Mouse (Mus musculus) forebrain, embryonic 11.5 days (tissue): Measurements from ENCODE around the gene Hoxa3. TPM values are rescaled to one million over a fixed set of nuclear protein-coding genes. Genes with fewer than 3 reads are reported as not detected.

Experiments used
- ATAC-seq: fragments of 200-750 bp; cut with Nextera tagmentation; replicated peaks from 2 replicates; pipeline ENCODE4 v1.8.0; 2017; ENCODE audit warnings: moderate TSS enrichment; ENCODE audit not compliant: low FRiP score
- DNase-seq: peaks from one replicate; pipeline ENCODE4 v3.0.0-alpha.2; 2017; ENCODE audit warnings: low spot score
- H3K27ac ChIP-seq: fragments of 300-500 bp; sonication (generic); 2 replicates; pipeline ENCODE4 v1.5.1; 2014; ENCODE audit warnings: low read depth, low read length
- H3K27me3 ChIP-seq: fragments of 300-500 bp; sonication (generic); 2 replicates; pipeline ENCODE4 v1.6.1; 2014; ENCODE audit warnings: mild to moderate bottlenecking, low read length, mixed read lengths; ENCODE audit not compliant: control insufficient read depth, insufficient read depth
- H3K36me3 ChIP-seq: fragments of 300-500 bp; sonication (generic); 2 replicates; pipeline ENCODE4 v1.6.1; 2014; ENCODE audit warnings: mild to moderate bottlenecking, low read length, moderate library complexity, mixed read lengths; ENCODE audit not compliant: control insufficient read depth, insufficient read depth
- H3K4me1 ChIP-seq: fragments of 300-500 bp; sonication (generic); replicated peaks from 2 replicates; pipeline ENCODE4 v1.6.1; 2014; ENCODE audit warnings: low read length, mixed read lengths; ENCODE audit not compliant: control insufficient read depth, insufficient read depth
- H3K4me2 ChIP-seq: fragments of 300-500 bp; sonication (generic); 2 replicates; pipeline ENCODE4 v1.6.1; 2014; ENCODE audit warnings: low read depth, mild to moderate bottlenecking, low read length, moderate library complexity, mixed read lengths; ENCODE audit not compliant: severe bottlenecking
- H3K4me3 ChIP-seq: fragments of 300-500 bp; sonication (generic); 2 replicates; pipeline ENCODE4 v1.5.1; 2014; ENCODE audit warnings: low read depth, low read length
- H3K9ac ChIP-seq: fragments of 300-500 bp; sonication (generic); 2 replicates; pipeline ENCODE4 v1.6.1; 2014; ENCODE audit warnings: low read length
- H3K9me3 ChIP-seq: fragments of 300-500 bp; sonication (generic); 2 replicates; pipeline ENCODE4 v1.6.1; 2016; ENCODE audit warnings: low read length, mixed read lengths; ENCODE audit not compliant: control insufficient read depth
- WGBS: fragments of 180-500 bp; shearing (Covaris S2); extraction: QIAGEN DNeasy Blood & Tissue Kit; methylation state at CpG from one replicate; pipeline ENCODE4 v1.1.7; 2014; 5-methylcytosine and 5-hydroxymethylcytosine counted together
- polyA plus RNA-seq: library from polyadenylated mRNA; unstranded; fragments of >200 nt; fragmentation: Nextera tagmentation; extraction: Ambion mirVana; gene quantifications from 2 replicates; pipeline ENCODE4 v1.2.1, GENCODE M21; 2014

Hoxa3 gene
- not detected in 2 replicates for polyA plus RNA-seq

GRCm38 (mm10) chr6:52213119-52213986 is at the start of gene Hoxa3, which contains the start of gene Gm28308:
Gene Hoxa3 (minus strand): TSS chr6:52213336.
Gene Gm28308 (minus strand): TSS chr6:52213339.
- H3K4me2 ChIP-seq: no peak within 1 kb of the TSS
- no peak within 1 kb of the TSS for H3K9ac ChIP-seq
- DNase-seq: peak; percentile 62
- H3K27ac ChIP-seq: no peak within 1 kb of the TSS
- H3K27me3 ChIP-seq: peaks cover 99% of the 10 kb centered on the region
- H3K4me1 ChIP-seq: peaks cover 11% of the 10 kb centered on the region
- no peak within 1 kb of the TSS for H3K4me3 ChIP-seq
- no peaks in the 10 kb centered on the region for H3K36me3 ChIP-seq
- no peak for ATAC-seq
- 3% methylated on average over 38 of the region's 38 CpGs for WGBS
- no peaks in the 10 kb centered on the region for H3K9me3 ChIP-seq

GRCm38 (mm10) chr6:52262463-52263320 is 49.6 kb upstream of the Hoxa3 start:
- H3K27me3 ChIP-seq: peaks cover 92% of the 10 kb centered on the region
- ATAC-seq: no peak
- no peaks in the 10 kb centered on the region for H3K36me3 ChIP-seq
- H3K9ac ChIP-seq: no peak overlapping the region
- WGBS: 2% methylated on average over 24 of the region's 24 CpGs
- H3K27ac ChIP-seq: no peak overlapping the region
- H3K9me3 ChIP-seq: no peaks in the 10 kb centered on the region
- H3K4me3 ChIP-seq: no peak overlapping the region
- no peak overlapping the region for H3K4me2 ChIP-seq
- DNase-seq: peak; percentile 55
- peaks cover 7% of the 10 kb centered on the region; the same call in 1 of the 2 replicates for H3K4me1 ChIP-seq

- DNase-seq (peak; percentile 53), ATAC-seq (no peak)
- Histone ChIP-seq H3K27ac (no peak overlapping the region), H3K9ac (no peak overlapping the region), H3K9me3 (no peaks in the 10 kb centered on the region), H3K4me2 (no peak overlapping the region), H3K36me3 (no peaks in the 10 kb centered on the region), H3K4me1 (peaks cover 7% of the 10 kb centered on the region; the same call in 1 of the 2 replicates), H3K4me3 (no peak overlapping the region), H3K27me3 (peaks cover 94% of the 10 kb centered on the region)
- WGBS: 4% methylated on average over 9 of the region's 9 CpGs
Observed at GRCm38 (mm10) chr6:52261751-52262462, 48.8 kb upstream of the Hoxa3 start.

GRCm38 (mm10) chr6:52260654-52261575 is 47.8 kb upstream of the Hoxa3 start, which contains the start of gene Hoxa13:
Gene Hoxa13 (minus strand): TSS chr6:52260880.
- Histone ChIP-seq H3K4me2 (peak within 1 kb of the TSS; percentile 40), H3K9me3 (no peaks in the 10 kb centered on the region), H3K27ac (no peak within 1 kb of the TSS), H3K9ac (no peak within 1 kb of the TSS), H3K27me3 (peaks cover 92% of the 10 kb centered on the region), H3K4me1 (peaks cover 7% of the 10 kb centered on the region; the same call in 1 of the 2 replicates), H3K4me3 (peak within 1 kb of the TSS; percentile 23), H3K36me3 (no peaks in the 10 kb centered on the region)
- no peak for ATAC-seq
- WGBS: under 1% methylated on average over 53 of the region's 72 CpGs
- peak; percentile 72 for DNase-seq

DNA sequence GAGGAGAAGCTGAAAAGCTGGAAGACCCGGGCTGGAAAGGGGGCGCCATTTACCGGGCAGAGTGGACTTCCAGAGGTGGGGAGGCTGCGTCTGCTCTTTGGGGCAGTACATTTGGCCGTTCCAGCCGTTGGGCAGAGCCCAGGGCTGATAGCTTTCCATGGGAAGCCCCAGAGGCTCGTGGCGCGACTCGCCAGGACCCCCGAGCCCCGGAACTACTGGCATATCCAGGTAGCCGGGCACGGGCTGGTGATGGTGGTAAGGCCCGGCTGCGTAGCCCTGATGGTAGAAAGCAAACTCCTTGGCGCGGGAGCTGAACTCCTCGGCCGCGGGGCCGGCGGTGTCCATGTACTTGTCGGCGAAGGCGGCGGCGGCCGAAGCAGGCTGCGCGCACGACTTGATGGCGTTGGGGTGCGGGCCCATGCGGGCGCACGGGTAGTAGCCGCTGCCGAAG is 46.7 kb upstream of the Hoxa3 start:
- Histone ChIP-seq H3K4me2 (peak overlapping the region; percentile 27), H3K9ac (no peak overlapping the region), H3K27me3 (peaks cover 90% of the 10 kb centered on the region), H3K4me1 (peaks cover 7% of the 10 kb centered on the region; the same call in 1 of the 2 replicates), H3K36me3 (no peaks in the 10 kb centered on the region), H3K9me3 (no peaks in the 10 kb centered on the region), H3K4me3 (peak overlapping the region; percentile 23), H3K27ac (no peak overlapping the region)
- ATAC-seq: no peak
- peak; percentile 75 for DNase-seq
- under 1% methylated on average over 39 of the region's 39 CpGs for WGBS

DNA sequence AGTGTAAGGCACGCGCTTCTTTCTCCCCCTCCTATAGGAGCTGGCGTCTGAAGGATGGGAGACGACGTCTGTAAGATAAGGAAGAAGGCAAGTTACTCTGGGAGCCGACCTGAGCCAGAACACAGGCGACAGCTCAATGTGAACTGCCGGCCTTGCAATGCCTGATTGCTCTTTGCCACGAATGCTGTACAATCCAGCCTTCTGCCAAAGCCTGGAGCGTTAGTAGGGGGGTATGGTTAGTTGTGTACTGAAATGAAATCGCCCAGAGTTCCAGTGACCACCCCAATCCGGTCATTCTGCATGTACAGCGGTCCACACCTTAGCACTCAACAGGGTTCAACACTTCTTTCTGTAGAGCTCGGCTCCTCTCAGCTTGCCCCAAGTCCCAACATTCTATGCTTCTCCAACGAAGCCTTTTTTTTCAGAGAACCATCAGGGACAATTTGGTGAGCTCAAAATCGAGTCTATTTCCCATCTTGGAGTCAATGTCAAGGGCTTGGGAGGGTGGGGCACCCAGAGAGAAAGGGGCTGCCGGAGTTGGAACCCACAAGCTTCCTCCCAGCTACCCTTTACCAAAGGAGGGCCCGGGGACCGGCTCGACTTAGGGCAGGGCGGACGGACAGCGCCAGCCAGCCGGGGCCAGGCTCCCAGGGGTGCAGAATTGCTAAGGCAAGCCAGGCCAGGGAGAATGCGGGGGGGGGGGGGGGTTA is 46.1 kb upstream of the Hoxa3 start:
- Histone ChIP-seq H3K4me2 (no peak overlapping the region), H3K9me3 (no peaks in the 10 kb centered on the region), H3K36me3 (no peaks in the 10 kb centered on the region), H3K4me3 (no peak overlapping the region), H3K27me3 (peaks cover 87% of the 10 kb centered on the region), H3K27ac (no peak overlapping the region), H3K9ac (no peak overlapping the region), H3K4me1 (peaks cover 7% of the 10 kb centered on the region; the same call in 1 of the 2 replicates)
- peak; percentile 64 for DNase-seq
- 1% methylated on average over 24 of the region's 25 CpGs for WGBS
- ATAC-seq: no peak

- no peak overlapping the region for H3K27ac ChIP-seq
- H3K36me3 ChIP-seq: no peaks in the 10 kb centered on the region
- H3K4me2 ChIP-seq: no peak overlapping the region
- H3K4me3 ChIP-seq: no peak overlapping the region
- DNase-seq (peak; percentile 83), ATAC-seq (no peak)
- H3K27me3 ChIP-seq: peaks cover 87% of the 10 kb centered on the region
- H3K4me1 ChIP-seq: peaks cover 8% of the 10 kb centered on the region; the same call in 1 of the 2 replicates
- H3K9ac ChIP-seq: no peak overlapping the region
- 2% methylated on average over 6 of the region's 6 CpGs for WGBS
- H3K9me3 ChIP-seq: no peaks in the 10 kb centered on the region
Observed at GRCm38 (mm10) chr6:52256956-52257355, 43.8 kb upstream of the Hoxa3 start.
